Mouse (Mus musculus) intestine, embryonic 16.5 days (tissue): ENCODE data around the gene Podn. TPM values are rescaled to one million over a fixed set of nuclear protein-coding genes. Genes with fewer than 3 reads are reported as not detected.

ENCODE experiments used
- ATAC-seq: fragments of 200-750 bp; cut with Nextera tagmentation; 2 replicates; pipeline ENCODE4 v1.8.0; 2017; ENCODE audit warnings: moderate TSS enrichment, moderate library complexity
- H3K27ac ChIP-seq: fragments of 300-500 bp; sonication (generic); 2 replicates; pipeline ENCODE4 v1.5.1; 2014; ENCODE audit warnings: mild to moderate bottlenecking, low read length
- H3K27me3 ChIP-seq: fragments of 300-500 bp; sonication (generic); replicated peaks from 2 replicates; pipeline ENCODE4 v1.6.1; 2014; ENCODE audit warnings: low read length, control low read depth, mixed read lengths; ENCODE audit not compliant: control insufficient read depth, insufficient read depth
- H3K36me3 ChIP-seq: fragments of 300-500 bp; sonication (generic); 2 replicates; pipeline ENCODE4 v1.6.1; 2014; ENCODE audit warnings: low read length, control low read depth; ENCODE audit not compliant: control insufficient read depth, insufficient read depth
- H3K4me1 ChIP-seq: fragments of 300-500 bp; sonication (generic); 2 replicates; pipeline ENCODE4 v1.6.1; 2014; ENCODE audit warnings: low read length, control low read depth, mixed read lengths; ENCODE audit not compliant: control insufficient read depth, insufficient read depth
- H3K4me2 ChIP-seq: fragments of 300-500 bp; sonication (generic); 2 replicates; pipeline ENCODE4 v1.6.1; 2014; ENCODE audit warnings: low read depth, low read length, control low read depth
- H3K4me3 ChIP-seq: fragments of 300-500 bp; sonication (generic); 2 replicates; pipeline ENCODE4 v1.5.1; 2014; ENCODE audit warnings: mild to moderate bottlenecking, low read length
- H3K9ac ChIP-seq: fragments of 300-500 bp; sonication (generic); 2 replicates; pipeline ENCODE4 v1.6.1; 2014; ENCODE audit warnings: low read depth, low read length
- H3K9me3 ChIP-seq: fragments of 300-500 bp; sonication (generic); 2 replicates; pipeline ENCODE4 v1.6.1; 2016; ENCODE audit warnings: low read length, control low read depth; ENCODE audit not compliant: control insufficient read depth
- WGBS: fragments of 180-500 bp; shearing (Covaris S2); extraction: QIAGEN DNeasy Blood & Tissue Kit; methylation state at CpG from one replicate; pipeline ENCODE4 v1.1.7; 2014; 5-methylcytosine and 5-hydroxymethylcytosine counted together
- microRNA-seq: library from miRNA; unstranded; fragments of <30 nt; microRNA quantifications from one replicate; pipeline ENCODE4, GENCODE M21; 2016
- polyA plus RNA-seq: library from polyadenylated mRNA; unstranded; fragments of >200 nt; fragmentation: Nextera tagmentation; extraction: Ambion mirVana; gene quantifications from 2 replicates; pipeline ENCODE4 v1.2.1, GENCODE M21; 2015

Gene Podn
- polyA plus RNA-seq, 1 experiment from 2014 or later = 0.72 TPM

GRCm38 (mm10) chr4:107969781-107970180 lies 126.5 kb downstream of the Podn start:
- no peak overlapping the region for H3K4me3 ChIP-seq
- no peaks in the 10 kb centered on the region for H3K4me1 ChIP-seq
- no peaks in the 10 kb centered on the region for H3K27me3 ChIP-seq
- no peak overlapping the region for H3K4me2 ChIP-seq
- H3K9me3 ChIP-seq = no peaks in the 10 kb centered on the region
- H3K9ac ChIP-seq = no peak overlapping the region
- ATAC-seq = no peak
- no peaks in the 10 kb centered on the region for H3K36me3 ChIP-seq
- no peak overlapping the region for H3K27ac ChIP-seq

DNA sequence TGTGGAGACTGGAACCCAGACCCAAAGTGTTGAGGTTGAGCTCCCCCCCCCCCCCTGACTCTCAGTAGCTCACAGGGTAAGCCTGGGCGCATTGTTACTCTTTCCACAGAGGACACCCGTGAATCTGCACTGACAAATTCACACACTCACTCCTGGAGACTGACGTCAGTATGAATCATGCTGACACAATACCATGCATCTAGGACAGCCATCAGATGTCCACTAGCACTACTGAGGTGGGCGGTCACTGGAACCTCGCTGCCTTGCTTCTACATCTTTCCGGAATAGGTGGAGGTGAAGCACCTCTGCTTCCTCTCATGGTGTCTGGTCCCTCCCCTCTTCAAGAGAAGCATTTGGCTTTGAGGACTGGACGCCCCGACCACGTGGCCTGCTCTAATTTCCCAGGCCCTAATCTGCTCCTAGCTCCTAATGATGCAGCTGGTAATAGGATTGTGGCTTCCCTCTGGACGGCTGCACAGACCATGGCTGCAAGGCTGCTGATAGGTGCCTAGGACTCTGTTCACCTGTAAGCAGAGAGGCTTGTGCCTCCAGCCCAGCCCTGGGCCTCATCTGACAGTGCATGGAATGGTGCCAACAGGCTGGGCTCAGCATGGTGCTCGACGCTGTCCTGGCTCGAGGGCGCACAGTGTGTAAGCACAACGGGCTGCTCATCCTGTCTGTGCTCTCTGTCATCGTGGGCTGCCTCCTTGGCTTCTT lies 128.1 kb downstream of the Podn start, which contains the start of gene Slc1a7:
TSS of gene Slc1a7 (plus strand) at position 367 of the 717 bp plus-strand sequence.
- 76% methylated on average over 16 of the region's 16 CpGs for WGBS
- H3K9me3 ChIP-seq = no peaks in the 10 kb centered on the region
- no peaks in the 10 kb centered on the region for H3K27me3 ChIP-seq
- no peak within 1 kb of the TSS for H3K4me3 ChIP-seq
- no peaks in the 10 kb centered on the region for H3K4me1 ChIP-seq
- no peak within 1 kb of the TSS for H3K4me2 ChIP-seq
- no peak for ATAC-seq
- H3K27ac ChIP-seq = no peak within 1 kb of the TSS
- H3K36me3 ChIP-seq = no peaks in the 10 kb centered on the region
- H3K9ac ChIP-seq = no peak within 1 kb of the TSS

- H3K4me1 ChIP-seq = 0 out of 2 replicates have a peak, but pooled peaks cover 2% of the 10 kb centered on the region
- H3K27me3 ChIP-seq = no peaks in the 10 kb centered on the region
- no peaks in the 10 kb centered on the region for H3K36me3 ChIP-seq
- H3K9ac ChIP-seq = no peak overlapping the region
- H3K4me2 ChIP-seq = no peak overlapping the region
- 55% methylated on average over 5 of the region's 5 CpGs for WGBS
- H3K9me3 ChIP-seq = no peaks in the 10 kb centered on the region
- no peak for ATAC-seq
- no peak overlapping the region for H3K27ac ChIP-seq
- H3K4me3 ChIP-seq = no peak overlapping the region
These were observed 129.7 kb downstream of the Podn start for GRCm38 (mm10) chr4:107966416-107967109.

Small RNA genes lying within 50 kb of the gene (microRNA-seq; reads per million reads assigned to microRNA genes)
- not detected for gene Mir6397

Other genes starting within 250 kb of the Podn start
- gene Magoh, start 216.7 kb downstream of the Podn start, polyA plus RNA-seq = 132 and 139 TPM in 2 replicates
- gene 0610037L13Rik, start 206.6 kb downstream of the Podn start, polyA plus RNA-seq = 87.7 and 93.8 TPM in 2 replicates
- gene Cpt2, start 172.8 kb downstream of the Podn start, polyA plus RNA-seq = 142 and 155 TPM in 2 replicates
- 0.12 and 0.15 TPM in 2 replicates for gene Slc1a7, start 128.1 kb downstream of the Podn start, polyA plus RNA-seq
- gene Scp2, start 48.6 kb upstream of the Podn start, polyA plus RNA-seq = 372 and 434 TPM in 2 replicates
- gene Echdc2, start 69.0 kb upstream of the Podn start, polyA plus RNA-seq = 34.4 and 36.0 TPM in 2 replicates
- gene Zyg11a, start 121.6 kb upstream of the Podn start, polyA plus RNA-seq = 0.09 and 0.15 TPM in 2 replicates
- 5.7 and 5.9 TPM in 2 replicates for gene Zyg11b, start 204.7 kb upstream of the Podn start, polyA plus RNA-seq
- 67.0 and 68.5 TPM in 2 replicates for gene Coa7, start 231.7 kb upstream of the Podn start, polyA plus RNA-seq